Mouse (Mus musculus) limb, embryonic 14.5 days (tissue): ENCODE results near the gene Slfnl1. TPM values are rescaled to one million over a fixed set of nuclear protein-coding genes. Genes with fewer than 3 reads are reported as not detected.

Source experiments
- ATAC-seq: fragments of 200-750 bp; cut with Nextera tagmentation; 2 replicates; pipeline ENCODE4 v1.8.0; 2017; ENCODE audit warnings: low read depth, moderate number of reproducible peaks, moderate TSS enrichment; ENCODE audit not compliant: low FRiP score
- DNase-seq: peaks from one replicate; pipeline ENCODE4 v3.0.0-alpha.2; 2015; ENCODE audit warnings: low spot score
- H3K27ac ChIP-seq: fragments of 300-500 bp; sonication (generic); replicated peaks from 2 replicates; pipeline ENCODE4 v1.5.1; 2014; ENCODE audit warnings: low read depth, mild to moderate bottlenecking, low read length, moderate library complexity, mixed read lengths
- H3K27me3 ChIP-seq: fragments of 300-500 bp; sonication (generic); 2 replicates; pipeline ENCODE4 v1.6.1; 2014; ENCODE audit warnings: low read length, mixed read lengths; ENCODE audit not compliant: control insufficient read depth, insufficient read depth
- H3K36me3 ChIP-seq: fragments of 300-500 bp; sonication (generic); 2 replicates; pipeline ENCODE4 v1.6.1; 2014; ENCODE audit warnings: mild to moderate bottlenecking, low read length, moderate library complexity, mixed read lengths; ENCODE audit not compliant: control insufficient read depth, insufficient read depth
- H3K4me1 ChIP-seq: fragments of 300-500 bp; sonication (generic); 2 replicates; pipeline ENCODE4 v1.6.1; 2014; ENCODE audit warnings: antibody characterized with exemption, low read length, mixed read lengths; ENCODE audit not compliant: control insufficient read depth, insufficient read depth
- H3K4me2 ChIP-seq: fragments of 300-500 bp; sonication (generic); replicated peaks from 2 replicates; pipeline ENCODE4 v1.6.1; 2014; ENCODE audit warnings: low read depth, mild to moderate bottlenecking, low read length, moderate library complexity; ENCODE audit not compliant: severe bottlenecking
- H3K4me3 ChIP-seq: fragments of 300-500 bp; sonication (generic); replicated peaks from 2 replicates; pipeline ENCODE4 v1.5.1; 2014; ENCODE audit warnings: low read length
- H3K9ac ChIP-seq: fragments of 300-500 bp; sonication (generic); 2 replicates; pipeline ENCODE4 v1.6.1; 2014; ENCODE audit warnings: mild to moderate bottlenecking, low read depth, low read length, moderate library complexity; ENCODE audit not compliant: severe bottlenecking
- H3K9me3 ChIP-seq: fragments of 300-500 bp; sonication (generic); 2 replicates; pipeline ENCODE4 v1.6.1; 2016; ENCODE audit warnings: low read length; ENCODE audit not compliant: control insufficient read depth
- POLR2A ChIP-seq: fragments of 200-500 bp; IDR thresholded peaks from 2 replicates; pipeline ENCODE4 v1.8.0; 2012; ENCODE audit warnings: inconsistent platforms, mild to moderate bottlenecking, moderate library complexity, borderline replicate concordance; ENCODE audit not compliant: insufficient read depth, insufficient read length; ENCODE audit errors: extremely low read depth
- WGBS: fragments of 180-500 bp; shearing (Covaris S2); extraction: QIAGEN DNeasy Blood & Tissue Kit; methylation state at CpG from one replicate; pipeline ENCODE4 v1.1.7; 2014; 5-methylcytosine and 5-hydroxymethylcytosine counted together
- polyA plus RNA-seq, 2 experiments: library from polyadenylated mRNA; depleted of rRNA in 1 of 2; stranded (reverse) in 1 of 2; unstranded in 1 of 2; fragments of >200 nt; fragmentation: Nextera tagmentation in 1 of 2; extraction: Ambion mirVana in 1 of 2; gene quantifications; 2 replicates each; pipeline versions ENCODE4 v1.2.1 to v1.2.3; 2012 to 2014

Slfnl1 gene
- polyA plus RNA-seq, 2 experiments, result 0.10 to 0.13 TPM

DNA sequence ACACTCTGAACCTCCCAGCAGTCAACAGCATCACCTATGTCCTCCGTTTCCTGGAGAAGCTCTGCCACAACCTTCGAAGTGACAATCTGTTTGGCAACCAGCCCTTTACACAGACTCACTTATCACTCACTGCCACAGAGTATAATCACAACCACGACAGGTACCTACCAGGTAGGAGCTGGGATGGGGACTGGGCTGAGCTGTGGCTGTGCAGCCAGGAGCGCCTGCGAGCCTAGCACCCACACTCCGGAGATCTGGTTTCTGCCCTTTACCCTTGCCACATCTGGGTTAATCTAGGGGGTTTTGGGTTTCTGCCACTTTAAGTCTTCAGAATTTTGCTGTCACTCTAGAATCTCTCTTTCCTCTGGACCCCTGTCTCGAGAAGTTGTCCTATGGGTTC is 15.1 kb upstream of the Slfnl1 start:
- H3K4me1 ChIP-seq, result no peaks in the 10 kb centered on the region
- no peak for DNase-seq
- no peaks in the 10 kb centered on the region for H3K9me3 ChIP-seq
- no peak overlapping the region for H3K4me2 ChIP-seq
- no peak for ATAC-seq
- 88% methylated on average over 7 of the region's 7 CpGs for WGBS
- no peak overlapping the region for H3K4me3 ChIP-seq
- H3K27me3 ChIP-seq, result no peaks in the 10 kb centered on the region
- H3K27ac ChIP-seq, result no peak overlapping the region
- H3K36me3 ChIP-seq, result peaks cover 62% of the 10 kb centered on the region
- no peak overlapping the region for H3K9ac ChIP-seq
- no peak for TF ChIP-seq POLR2A

DNA sequence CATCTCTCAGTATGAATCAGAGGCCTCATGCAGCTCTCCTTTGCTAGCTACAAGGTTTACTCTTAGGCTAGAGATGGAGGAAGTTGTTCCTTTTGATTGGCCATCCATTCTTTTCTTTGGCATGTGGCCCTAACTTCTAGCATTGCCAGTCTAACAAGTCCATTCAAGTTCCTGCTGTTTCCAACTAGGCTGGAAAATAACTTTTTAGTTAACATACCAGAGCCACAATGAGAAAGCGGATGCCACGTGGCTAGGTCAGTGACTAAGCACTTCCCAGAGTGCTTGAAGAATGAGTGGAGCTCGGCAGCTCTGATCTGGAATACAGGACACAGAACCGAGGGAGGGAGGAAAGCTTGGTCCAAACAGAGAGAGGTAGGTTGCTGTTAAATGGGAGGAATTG is 14.7 kb upstream of the Slfnl1 start:
- DNase-seq (no peak), ATAC-seq (no peak)
- Histone ChIP-seq H3K27me3 (no peaks in the 10 kb centered on the region), H3K9me3 (no peaks in the 10 kb centered on the region), H3K9ac (no peak overlapping the region), H3K4me2 (no peak overlapping the region), H3K27ac (no peak overlapping the region), H3K36me3 (peaks cover 67% of the 10 kb centered on the region), H3K4me3 (no peak overlapping the region), H3K4me1 (no peaks in the 10 kb centered on the region)
- TF ChIP-seq POLR2A, result no peak
- WGBS, result 78% methylated on average over 4 of the region's 4 CpGs

DNA sequence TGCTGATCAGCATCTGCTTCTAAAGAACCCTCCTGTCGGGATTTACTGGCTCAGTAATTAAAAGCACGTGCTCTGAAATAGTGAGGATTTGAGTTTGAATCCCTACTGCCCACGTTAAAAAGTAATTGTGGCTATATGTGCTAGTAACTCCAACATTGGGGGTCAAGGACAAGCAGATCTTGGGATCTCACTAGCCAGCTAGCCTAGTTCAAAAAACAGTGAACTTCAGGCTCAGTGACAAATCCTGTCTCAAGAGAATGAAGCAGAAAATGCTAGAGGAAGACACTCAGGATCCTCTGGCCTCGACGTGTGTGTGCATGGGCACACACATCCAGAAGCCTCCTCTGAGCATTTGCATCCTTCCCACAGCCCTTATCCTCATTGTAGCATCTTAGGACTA is 10.3 kb upstream of the Slfnl1 start:
- 55% methylated on average over 5 of the region's 5 CpGs for WGBS
- Histone ChIP-seq H3K36me3 (peaks cover 87% of the 10 kb centered on the region), H3K27ac (no peak overlapping the region), H3K4me2 (no peak overlapping the region), H3K4me1 (no peaks in the 10 kb centered on the region), H3K9me3 (no peaks in the 10 kb centered on the region), H3K27me3 (no peaks in the 10 kb centered on the region), H3K9ac (no peak overlapping the region), H3K4me3 (no peak overlapping the region)
- ATAC-seq (no peak), DNase-seq (no peak)
- TF ChIP-seq POLR2A, result no peak

DNA sequence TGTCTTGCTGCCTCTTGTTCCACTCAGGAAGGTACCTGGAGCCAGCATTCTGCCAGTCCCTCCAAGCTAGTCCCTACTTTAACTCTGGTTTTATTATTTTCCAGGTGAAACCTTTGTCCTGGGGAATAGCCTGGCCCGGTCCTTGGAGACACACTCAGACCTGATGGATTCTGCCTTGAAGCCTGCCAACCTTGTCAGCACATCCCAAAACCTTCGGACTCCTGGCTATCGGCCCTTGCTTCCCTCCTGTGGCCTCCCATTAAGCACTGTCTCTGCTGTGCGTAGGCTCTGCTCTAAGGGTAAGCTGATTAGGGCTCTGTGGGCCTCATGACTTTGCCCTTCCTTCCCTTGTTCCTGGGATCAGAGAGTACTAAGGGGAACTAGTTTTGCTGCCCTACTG is 9.7 kb upstream of the Slfnl1 start:
- no peak overlapping the region for H3K9ac ChIP-seq
- no peaks in the 10 kb centered on the region for H3K4me1 ChIP-seq
- H3K4me3 ChIP-seq, result no peak overlapping the region
- H3K36me3 ChIP-seq, result peaks cover 82% of the 10 kb centered on the region
- TF ChIP-seq POLR2A, result no peak
- 97% methylated on average over 4 of the region's 4 CpGs for WGBS
- no peak for DNase-seq
- no peaks in the 10 kb centered on the region for H3K9me3 ChIP-seq
- ATAC-seq, result no peak
- no peaks in the 10 kb centered on the region for H3K27me3 ChIP-seq
- no peak overlapping the region for H3K27ac ChIP-seq
- no peak overlapping the region for H3K4me2 ChIP-seq

DNA sequence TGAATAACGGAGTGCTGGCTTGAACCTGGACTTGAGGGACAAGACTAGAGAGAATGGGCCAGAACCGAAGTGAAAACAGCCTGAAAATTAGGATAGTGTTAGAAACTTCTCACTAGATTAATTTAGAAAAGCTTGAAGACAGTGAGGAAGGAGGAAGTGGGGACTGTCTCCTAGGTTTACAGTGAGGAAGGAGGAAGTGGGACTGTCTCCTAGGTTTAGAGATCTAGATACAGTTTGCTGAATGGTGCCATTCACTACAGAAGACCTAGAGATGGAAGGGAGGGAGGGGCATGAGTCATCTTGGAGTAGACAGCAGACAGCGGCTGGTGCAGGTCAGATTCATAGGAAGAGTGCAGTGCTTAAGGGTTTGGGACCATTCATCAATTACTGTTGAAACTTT is 8.9 kb upstream of the Slfnl1 start:
- Histone ChIP-seq H3K9me3 (no peaks in the 10 kb centered on the region), H3K4me1 (no peaks in the 10 kb centered on the region), H3K9ac (no peak overlapping the region), H3K27ac (no peak overlapping the region), H3K36me3 (peaks cover 79% of the 10 kb centered on the region), H3K4me3 (no peak overlapping the region), H3K27me3 (no peaks in the 10 kb centered on the region), H3K4me2 (no peak overlapping the region)
- no peak for TF ChIP-seq POLR2A
- no peak for ATAC-seq
- 93% methylated on average over 3 of the region's 3 CpGs for WGBS
- no peak for DNase-seq

DNA sequence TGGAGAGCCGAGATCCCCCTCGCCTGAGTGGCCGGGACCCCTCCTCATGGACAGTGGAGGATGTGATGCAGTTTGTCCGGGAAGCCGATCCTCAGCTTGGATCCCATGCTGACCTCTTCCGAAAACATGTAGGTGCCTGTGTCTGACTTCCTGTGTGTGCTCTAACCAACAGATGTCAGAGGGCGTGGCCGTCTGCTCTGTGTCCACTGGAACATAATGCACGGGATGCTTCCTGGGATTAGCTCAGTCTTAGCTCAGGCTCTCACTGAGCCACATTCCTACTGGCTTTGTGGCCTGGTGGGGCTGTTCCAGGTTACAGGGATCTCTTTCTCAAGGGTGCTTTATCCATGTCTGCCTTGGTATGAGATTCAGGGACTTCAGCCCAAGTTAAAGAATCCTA is 3.9 kb upstream of the Slfnl1 start:
- Histone ChIP-seq H3K9ac (no peak overlapping the region), H3K4me1 (no peaks in the 10 kb centered on the region), H3K9me3 (no peaks in the 10 kb centered on the region), H3K27ac (no peak overlapping the region), H3K4me3 (no peak overlapping the region), H3K36me3 (peaks cover 69% of the 10 kb centered on the region), H3K4me2 (no peak overlapping the region), H3K27me3 (no peaks in the 10 kb centered on the region)
- ATAC-seq (no peak), DNase-seq (no peak)
- WGBS, result 85% methylated on average over 9 of the region's 9 CpGs
- TF ChIP-seq POLR2A, result no peak
